Mouse (Mus musculus) heart, postnatal 0 days (tissue): Measurements from ENCODE around the gene Alg10b. TPM values are rescaled to one million over a fixed set of nuclear protein-coding genes. Genes with fewer than 3 reads are reported as not detected.
"Not testable (repeated sequence)": the region's sequence is repeated elsewhere in the genome, so short reads cannot be mapped to it uniquely, and the experiment has no call there.

ENCODE experiments used
- ATAC-seq: fragments of 200-750 bp; cut with Nextera tagmentation; 2 replicates; pipeline ENCODE4 v1.8.0; 2017; ENCODE audit warnings: low read depth, moderate number of reproducible peaks, moderate library complexity; ENCODE audit not compliant: insufficient read depth
- DNase-seq: peaks from one replicate; pipeline ENCODE4 v3.0.0-alpha.2; 2016; ENCODE audit warnings: low spot score
- H3K27ac ChIP-seq: fragments of 300-500 bp; sonication (generic); 2 replicates; pipeline ENCODE4 v1.5.1; 2014; ENCODE audit warnings: low read depth, mild to moderate bottlenecking
- H3K27me3 ChIP-seq: fragments of 300-500 bp; sonication (generic); 2 replicates; pipeline ENCODE4 v1.6.1; 2014; ENCODE audit warnings: low read length, mixed read lengths; ENCODE audit not compliant: control insufficient read depth, insufficient read depth
- H3K36me3 ChIP-seq: fragments of 300-500 bp; sonication (generic); replicated peaks from 2 replicates; pipeline ENCODE4 v1.6.1; 2014; ENCODE audit warnings: low read length, mixed read lengths; ENCODE audit not compliant: control insufficient read depth, insufficient read depth
- H3K4me1 ChIP-seq: fragments of 300-500 bp; sonication (generic); 2 replicates; pipeline ENCODE4 v1.6.1; 2014; ENCODE audit warnings: antibody characterized with exemption; ENCODE audit not compliant: control insufficient read depth, insufficient read depth
- H3K4me2 ChIP-seq: fragments of 300-500 bp; sonication (generic); 2 replicates; pipeline ENCODE4 v1.6.1; 2014; ENCODE audit warnings: low read depth, mild to moderate bottlenecking, low read length, moderate library complexity
- H3K4me3 ChIP-seq: fragments of 300-500 bp; sonication (generic); 2 replicates; pipeline ENCODE4 v1.5.1; 2014; ENCODE audit warnings: low read depth, low read length
- H3K9ac ChIP-seq: fragments of 300-500 bp; sonication (generic); replicated peaks from 2 replicates; pipeline ENCODE4 v1.6.1; 2014; ENCODE audit warnings: low read depth, low read length, mixed read lengths
- H3K9me3 ChIP-seq: fragments of 300-500 bp; sonication (generic); replicated peaks from 2 replicates; pipeline ENCODE4 v1.6.1; 2016; ENCODE audit warnings: low read length; ENCODE audit not compliant: control insufficient read depth
- CTCF ChIP-seq: IDR thresholded peaks from 2 replicates; pipeline ENCODE4 v1.5.1; 2016; ENCODE audit warnings: antibody characterized with exemption, control low read depth, low read depth
- EP300 ChIP-seq: IDR thresholded peaks from 2 replicates; pipeline ENCODE4 v1.6.1; 2016; ENCODE audit warnings: antibody characterized with exemption, low read depth
- WGBS: fragments of 180-500 bp; shearing (Covaris S2); extraction: QIAGEN DNeasy Blood & Tissue Kit; methylation state at CpG from one replicate; pipeline ENCODE4 v1.1.7; 2014; 5-methylcytosine and 5-hydroxymethylcytosine counted together
- polyA plus RNA-seq: library from polyadenylated mRNA; unstranded; fragments of >200 nt; fragmentation: Nextera tagmentation; extraction: Ambion mirVana; gene quantifications from 2 replicates; pipeline ENCODE4 v1.2.1, GENCODE M21; 2015
- total RNA-seq: library from RNA; depleted of rRNA; stranded (reverse); fragments of >200 nt; gene quantifications from 2 replicates; pipeline ENCODE4 v1.2.3, GENCODE M21; 2014; ENCODE audit warnings: low replicate concordance; rRNA removed

Alg10b gene
- total RNA-seq: 26.1 and 29.6 TPM in 2 replicates
- 11.9 and 12.5 TPM in 2 replicates for polyA plus RNA-seq

DNA sequence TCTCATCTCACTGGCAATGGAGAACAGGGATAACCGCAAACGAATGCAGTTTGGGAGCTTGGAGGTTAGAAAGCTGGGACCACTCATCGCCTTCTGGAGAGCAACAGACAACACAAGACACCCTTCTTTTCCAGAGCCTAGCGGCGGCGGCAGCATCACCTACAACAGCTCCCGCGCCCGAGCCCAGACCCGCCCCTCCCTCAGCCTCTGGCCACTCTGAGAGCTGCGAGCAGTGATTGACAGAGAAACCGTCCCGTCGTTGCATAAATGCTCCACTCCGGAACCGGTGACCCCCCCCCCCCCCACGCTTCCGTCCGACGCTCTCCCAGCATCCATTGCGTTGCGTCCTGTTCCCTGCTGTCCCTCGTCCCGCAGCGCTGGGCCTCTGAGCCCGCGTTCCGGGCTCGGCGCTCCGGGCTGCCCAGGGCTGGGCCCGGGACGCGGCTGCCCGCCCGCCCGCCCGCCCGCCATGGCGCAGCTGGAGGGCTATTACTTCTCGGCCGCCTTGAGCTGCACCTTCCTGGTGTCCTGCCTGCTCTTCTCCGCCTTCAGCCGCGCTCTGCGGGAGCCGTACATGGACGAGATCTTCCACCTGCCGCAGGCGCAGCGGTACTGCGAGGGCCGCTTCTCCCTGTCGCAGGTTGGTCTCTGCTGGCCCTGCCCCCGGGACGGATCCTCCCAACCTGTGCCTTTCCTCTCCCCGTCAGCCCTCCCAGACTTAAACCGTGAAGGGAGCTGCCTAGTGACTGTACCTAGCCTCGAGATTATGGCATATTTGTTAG lies at the start of gene Alg10b:
Gene Alg10b (plus strand): TSS at position 343 of the 782 bp plus-strand sequence.
- TF ChIP-seq EP300: no peak
- H3K4me1 ChIP-seq: peaks cover 11% of the 10 kb centered on the region; the same call in 1 of the 2 replicates
- no peaks in the 10 kb centered on the region for H3K27me3 ChIP-seq
- peak within 1 kb of the TSS; percentile 85 for H3K4me3 ChIP-seq
- DNase-seq (peak; percentile 95), ATAC-seq (peak; percentile 100)
- no peaks in the 10 kb centered on the region for H3K9me3 ChIP-seq
- H3K27ac ChIP-seq: peak within 1 kb of the TSS; percentile 91
- peaks cover 21% of the 10 kb centered on the region for H3K36me3 ChIP-seq
- peak within 1 kb of the TSS; percentile 97 for H3K9ac ChIP-seq
- peak within 1 kb of the TSS; percentile 90 for H3K4me2 ChIP-seq
- under 1% methylated on average over 56 of the region's 59 CpGs for WGBS

DNA sequence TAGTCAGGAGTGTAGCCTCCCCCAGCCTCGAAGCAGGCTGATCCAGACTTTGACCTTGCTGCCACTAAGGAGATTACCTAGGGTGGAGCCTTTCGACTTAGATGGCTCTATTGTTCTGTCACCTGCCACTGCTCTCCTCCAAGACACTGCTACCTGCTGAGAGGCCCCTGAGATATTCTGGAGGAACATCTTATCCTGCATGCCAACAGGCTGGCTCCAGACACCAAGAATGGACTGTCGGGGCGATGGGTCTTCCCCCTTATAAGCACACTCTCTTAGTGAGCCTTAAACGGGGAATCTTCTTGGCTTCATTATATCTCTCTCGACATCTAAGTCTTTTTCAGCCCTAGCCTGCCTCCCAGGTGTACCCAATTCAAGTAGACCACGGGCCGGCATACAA lies 41.0 kb upstream of the Alg10b start:
- H3K4me1 ChIP-seq, H3K4me2 ChIP-seq, H3K27me3 ChIP-seq, H3K4me3 ChIP-seq, DNase-seq, H3K9ac ChIP-seq, H3K27ac ChIP-seq, ATAC-seq, H3K36me3 ChIP-seq, H3K9me3 ChIP-seq: not testable (repeated sequence)
- 53% methylated on average over 8 of the region's 8 CpGs for WGBS

DNA sequence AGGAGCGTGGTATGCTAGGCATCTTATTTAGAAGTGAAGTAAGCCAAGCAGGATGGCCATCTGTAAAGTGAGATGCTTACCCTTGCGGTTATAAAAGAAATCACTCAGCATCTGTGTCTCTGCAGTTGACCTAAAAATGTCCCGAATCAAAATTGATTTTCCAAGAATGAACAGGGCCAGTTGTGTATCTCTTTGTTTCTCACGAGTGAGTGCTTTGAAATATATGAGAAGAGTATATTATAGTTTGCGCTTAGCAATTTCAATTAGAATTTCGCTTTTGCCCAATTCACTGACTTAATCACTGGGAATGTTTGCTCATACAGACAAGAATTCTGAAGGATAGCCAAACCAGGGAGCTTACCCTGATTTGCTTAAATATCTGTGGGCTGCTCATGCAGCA lies 40.6 kb upstream of the Alg10b start:
- ATAC-seq: no peak
- H3K27ac ChIP-seq: no peak overlapping the region
- no peaks in the 10 kb centered on the region for H3K9me3 ChIP-seq
- no peak for TF ChIP-seq CTCF
- no peak for TF ChIP-seq EP300
- H3K36me3 ChIP-seq: no peaks in the 10 kb centered on the region
- no peak overlapping the region for H3K9ac ChIP-seq
- no peaks in the 10 kb centered on the region for H3K4me1 ChIP-seq
- no peak overlapping the region for H3K4me3 ChIP-seq
- no peak overlapping the region for H3K4me2 ChIP-seq
- WGBS: 87% methylated on average over 6 of the region's 6 CpGs
- no peak for DNase-seq
- no peaks in the 10 kb centered on the region for H3K27me3 ChIP-seq

DNA sequence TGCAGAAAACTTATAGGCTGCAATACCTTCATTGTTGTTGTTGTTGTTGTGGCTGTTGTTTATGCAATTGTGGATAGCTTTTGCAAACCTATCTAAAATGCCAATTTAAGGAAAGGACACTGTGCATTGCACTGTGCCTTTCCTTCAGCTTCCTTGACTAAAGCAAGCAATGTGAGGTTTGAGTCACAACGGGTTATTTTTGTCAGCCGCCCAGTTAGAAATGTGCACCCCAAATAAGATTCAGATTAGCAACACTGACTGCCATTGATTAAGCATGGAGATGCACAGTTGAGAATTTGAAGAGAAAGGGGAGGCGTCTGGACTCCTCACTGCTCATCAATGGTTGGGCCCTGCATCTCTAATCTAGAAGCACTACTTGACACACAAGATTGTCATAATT lies 39.4 kb upstream of the Alg10b start:
- DNase-seq: no peak
- Histone ChIP-seq H3K9ac (no peak overlapping the region), H3K36me3 (no peaks in the 10 kb centered on the region), H3K27me3 (no peaks in the 10 kb centered on the region), H3K4me3 (no peak overlapping the region), H3K4me2 (no peak overlapping the region), H3K9me3 (no peaks in the 10 kb centered on the region), H3K4me1 (no peaks in the 10 kb centered on the region), H3K27ac (no peak overlapping the region)
- no peak for ATAC-seq
- WGBS: 67% methylated on average over 3 of the region's 3 CpGs
- TF ChIP-seq EP300: no peak
- no peak for TF ChIP-seq CTCF

DNA sequence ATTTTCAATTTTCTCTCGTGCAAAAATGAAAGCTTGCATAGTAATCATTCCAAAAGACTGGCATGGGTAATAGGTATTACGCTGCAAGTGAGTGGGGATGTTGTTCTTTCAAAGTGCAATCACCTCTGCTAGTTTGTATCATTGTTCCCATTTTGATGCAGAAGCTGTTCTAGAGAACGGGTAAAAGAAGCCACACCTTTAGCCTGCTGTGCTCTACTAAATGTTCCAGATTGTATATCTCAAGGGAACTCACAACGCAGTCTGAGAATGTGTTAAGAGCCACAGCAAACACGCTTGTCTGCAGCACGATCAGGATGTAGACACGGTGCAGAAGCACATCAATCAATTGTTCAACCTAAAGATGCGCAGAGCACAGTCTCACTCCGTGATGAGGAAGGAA lies 34.6 kb upstream of the Alg10b start:
- no peaks in the 10 kb centered on the region for H3K36me3 ChIP-seq
- H3K4me3 ChIP-seq: no peak overlapping the region
- DNase-seq: no peak
- H3K27me3 ChIP-seq: no peaks in the 10 kb centered on the region
- no peaks in the 10 kb centered on the region for H3K4me1 ChIP-seq
- H3K9ac ChIP-seq: no peak overlapping the region
- WGBS: 61% methylated on average over 9 of the region's 9 CpGs
- no peaks in the 10 kb centered on the region for H3K9me3 ChIP-seq
- H3K27ac ChIP-seq: no peak overlapping the region
- H3K4me2 ChIP-seq: no peak overlapping the region
- TF ChIP-seq CTCF (no peak), EP300 (no peak)
- no peak for ATAC-seq

DNA sequence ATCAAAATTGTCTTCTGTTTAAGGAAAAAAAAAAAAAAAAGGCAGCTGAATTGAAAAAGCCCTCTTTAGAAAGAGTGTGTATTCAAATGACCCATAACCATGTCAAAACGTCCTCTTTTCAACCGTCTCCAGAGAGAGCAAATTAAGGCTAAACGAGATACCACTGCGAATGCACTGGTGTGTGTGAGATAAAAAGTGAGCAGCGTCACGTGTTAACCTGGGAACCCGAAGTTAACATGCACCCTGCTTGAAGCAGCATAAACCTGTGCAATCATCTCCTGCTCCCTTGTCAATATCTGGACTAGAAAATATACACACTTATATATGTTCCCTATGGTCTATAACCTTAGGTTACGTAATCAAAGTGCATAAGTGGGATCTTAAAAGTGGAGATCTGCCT lies 10.2 kb upstream of the Alg10b start:
- H3K9ac ChIP-seq: no peak overlapping the region
- DNase-seq: no peak
- no peaks in the 10 kb centered on the region for H3K4me1 ChIP-seq
- H3K36me3 ChIP-seq: no peaks in the 10 kb centered on the region
- 62% methylated on average over 8 of the region's 8 CpGs for WGBS
- no peak overlapping the region for H3K4me3 ChIP-seq
- no peak overlapping the region for H3K4me2 ChIP-seq
- no peaks in the 10 kb centered on the region for H3K9me3 ChIP-seq
- TF ChIP-seq CTCF (no peak), EP300 (no peak)
- H3K27ac ChIP-seq: no peak overlapping the region
- ATAC-seq: no peak
- H3K27me3 ChIP-seq: no peaks in the 10 kb centered on the region
